Mouse (Mus musculus): Measurements from ENCODE around the gene Foxn4. TPM values are rescaled to one million over a fixed set of nuclear protein-coding genes. Genes with fewer than 3 reads are reported as not detected.
A peak's percentile ranks its signal among the peaks of the same experiment; 100 is the strongest.

The Foxn4 gene
- polyA plus RNA-seq, 1 experiment from 2014 or later: not detected

DNA sequence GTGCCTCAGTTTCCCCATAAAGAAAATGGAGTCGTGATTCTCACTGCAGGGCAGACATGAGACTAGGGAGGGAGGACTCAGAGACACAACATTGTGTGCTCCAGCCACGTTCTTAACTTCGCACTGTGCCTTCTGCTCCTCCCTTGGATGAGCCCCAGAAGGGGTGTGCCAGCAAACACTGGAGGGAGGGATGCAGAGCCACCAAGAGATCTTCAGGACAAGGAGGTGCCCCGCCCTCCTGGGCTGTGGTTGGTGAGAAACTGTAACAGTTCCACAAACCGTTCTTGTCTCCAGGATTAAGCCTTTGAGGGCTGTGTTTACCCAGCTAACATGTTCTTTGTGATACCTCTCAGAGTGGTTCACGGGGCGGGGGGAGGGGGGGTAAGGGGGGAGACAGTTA lies 5.0 kb downstream of the Foxn4 start:
- H3K27me3 ChIP-seq (ENCODE audit: insufficient read depth, low read length): peaks cover 43% of the 10 kb centered on the region
- H3K9ac ChIP-seq (replicated peaks): no peak overlapping the region
- no peak overlapping the region for H3K4me2 ChIP-seq (ENCODE audit: low read depth, low read length)
- no peaks in the 10 kb centered on the region for H3K9me3 ChIP-seq (ENCODE audit: low read length)
- 15% methylated on average over 7 of the region's 7 CpGs for WGBS (ENCODE audit: insufficient replicate concordance)
- H3K4me1 ChIP-seq (ENCODE audit: insufficient read depth): no peaks in the 10 kb centered on the region
- no peak for ATAC-seq
- no peak overlapping the region for H3K4me3 ChIP-seq (ENCODE audit: low read depth, low read length)
- no peak overlapping the region for H3K27ac ChIP-seq (ENCODE audit: low read depth)
- no peak for TF ChIP-seq EP300 (IDR thresholded peaks at IDR 0.05; ENCODE audit: low read depth)
- TF ChIP-seq CTCF (IDR thresholded peaks at IDR 0.05; ENCODE audit: low read depth): no peak
- DNase-seq: no peak
- H3K36me3 ChIP-seq (replicated peaks; ENCODE audit: insufficient read depth, low read length): no peaks in the 10 kb centered on the region

DNA sequence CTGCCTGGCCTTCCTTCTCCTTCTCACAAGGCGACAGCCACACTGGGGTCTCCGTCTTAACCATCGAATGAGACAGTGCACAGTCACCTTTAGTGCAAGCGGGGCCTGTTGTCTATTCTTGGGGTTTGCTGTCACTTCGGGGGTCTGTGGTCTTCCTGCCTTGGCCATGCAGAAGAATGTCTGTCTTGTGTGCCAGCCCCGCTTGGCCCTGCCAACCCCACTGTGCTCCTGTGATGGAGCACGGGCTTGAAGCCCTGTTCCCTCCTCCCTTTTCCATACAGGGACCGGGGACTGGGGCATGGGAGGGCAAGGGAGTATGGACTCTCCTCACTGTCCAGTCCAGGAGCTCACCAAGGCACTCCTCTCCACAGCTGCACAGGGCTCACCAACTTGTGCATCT lies 8.8 kb downstream of the Foxn4 start:
- Histone ChIP-seq H3K4me3 (ENCODE audit: low read depth, low read length) (no peak overlapping the region), H3K36me3 (replicated peaks; ENCODE audit: insufficient read depth, low read length) (no peaks in the 10 kb centered on the region), H3K4me1 (ENCODE audit: insufficient read depth) (no peaks in the 10 kb centered on the region), H3K27me3 (ENCODE audit: insufficient read depth, low read length) (peaks cover 8% of the 10 kb centered on the region; the same call in 1 of the 2 replicates), H3K9ac (replicated peaks) (no peak overlapping the region), H3K27ac (ENCODE audit: low read depth) (no peak overlapping the region), H3K9me3 (ENCODE audit: low read length) (no peaks in the 10 kb centered on the region), H3K4me2 (ENCODE audit: low read depth, low read length) (no peak overlapping the region)
- 64% methylated on average over 8 of the region's 8 CpGs for WGBS (ENCODE audit: insufficient replicate concordance)
- ATAC-seq: no peak
- DNase-seq: no peak
- TF ChIP-seq CTCF (IDR thresholded peaks at IDR 0.05; ENCODE audit: low read depth) (no peak), EP300 (IDR thresholded peaks at IDR 0.05; ENCODE audit: low read depth) (no peak)

DNA sequence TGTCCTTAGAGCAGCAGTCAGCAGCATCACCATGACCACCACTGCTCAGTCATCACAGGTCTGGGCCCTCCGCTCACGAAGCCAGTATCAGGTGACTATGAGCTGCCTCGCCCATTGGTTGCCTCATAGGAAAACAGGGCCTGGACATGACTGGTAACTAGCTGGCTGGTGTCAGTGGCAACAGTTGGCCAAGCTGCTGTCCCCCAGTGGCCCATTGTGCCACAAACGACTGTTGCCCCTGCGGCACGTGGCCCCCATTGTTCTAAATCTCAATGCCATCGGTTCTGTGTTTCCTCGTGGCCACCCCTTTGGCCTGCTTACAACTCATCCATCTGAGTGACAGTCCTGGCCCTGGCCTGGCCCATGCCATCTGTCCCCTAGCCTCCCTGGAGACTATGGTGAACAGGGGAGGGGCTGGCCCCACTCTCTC lies 9.6 kb downstream of the Foxn4 start:
- H3K27ac ChIP-seq (ENCODE audit: low read depth): no peak overlapping the region
- H3K9ac ChIP-seq (replicated peaks): no peak overlapping the region
- no peak for TF ChIP-seq CTCF (IDR thresholded peaks at IDR 0.05; ENCODE audit: low read depth)
- TF ChIP-seq EP300 (IDR thresholded peaks at IDR 0.05; ENCODE audit: low read depth): no peak
- no peaks in the 10 kb centered on the region for H3K9me3 ChIP-seq (ENCODE audit: low read length)
- ATAC-seq: no peak
- no peak overlapping the region for H3K4me3 ChIP-seq (ENCODE audit: low read depth, low read length)
- no peak overlapping the region for H3K4me2 ChIP-seq (ENCODE audit: low read depth, low read length)
- H3K36me3 ChIP-seq (replicated peaks; ENCODE audit: insufficient read depth, low read length): no peaks in the 10 kb centered on the region
- 0 out of 2 replicates have a peak, but pooled peaks cover 3% of the 10 kb centered on the region for H3K27me3 ChIP-seq (ENCODE audit: insufficient read depth, low read length)
- H3K4me1 ChIP-seq (ENCODE audit: insufficient read depth): no peaks in the 10 kb centered on the region
- WGBS (ENCODE audit: insufficient replicate concordance): 70% methylated on average over 8 of the region's 8 CpGs
- no peak for DNase-seq

DNA sequence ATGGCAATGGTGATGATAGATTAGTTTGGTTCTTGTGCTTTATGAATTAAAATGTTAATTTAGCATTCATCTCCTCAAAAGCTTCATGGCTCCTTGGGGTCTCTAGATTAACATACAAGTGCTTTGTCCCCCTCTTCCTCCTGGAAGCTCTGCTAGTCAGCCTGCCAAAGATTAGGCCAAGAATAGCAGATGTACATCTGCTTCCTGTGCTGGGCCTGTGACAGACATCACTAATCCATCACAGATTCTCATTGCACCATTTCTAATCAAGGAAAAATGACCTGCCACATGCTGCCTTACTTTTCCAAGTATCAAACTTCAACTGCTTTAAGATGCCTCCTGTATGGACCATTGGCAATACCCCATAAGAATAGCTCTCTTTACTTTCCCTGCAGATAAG lies 12.1 kb downstream of the Foxn4 start:
- no peak overlapping the region for H3K27ac ChIP-seq (ENCODE audit: low read depth)
- ATAC-seq (no peak), DNase-seq (no peak)
- H3K9me3 ChIP-seq (ENCODE audit: low read length): no peaks in the 10 kb centered on the region
- no peak overlapping the region for H3K4me2 ChIP-seq (ENCODE audit: low read depth, low read length)
- H3K36me3 ChIP-seq (replicated peaks; ENCODE audit: insufficient read depth, low read length): no peaks in the 10 kb centered on the region
- no peak for TF ChIP-seq CTCF (IDR thresholded peaks at IDR 0.05; ENCODE audit: low read depth)
- no peak for TF ChIP-seq EP300 (IDR thresholded peaks at IDR 0.05; ENCODE audit: low read depth)
- no peaks in the 10 kb centered on the region for H3K27me3 ChIP-seq (ENCODE audit: insufficient read depth, low read length)
- H3K4me3 ChIP-seq (ENCODE audit: low read depth, low read length): no peak overlapping the region
- H3K9ac ChIP-seq (replicated peaks): no peak overlapping the region
- no peaks in the 10 kb centered on the region for H3K4me1 ChIP-seq (ENCODE audit: insufficient read depth)

DNA sequence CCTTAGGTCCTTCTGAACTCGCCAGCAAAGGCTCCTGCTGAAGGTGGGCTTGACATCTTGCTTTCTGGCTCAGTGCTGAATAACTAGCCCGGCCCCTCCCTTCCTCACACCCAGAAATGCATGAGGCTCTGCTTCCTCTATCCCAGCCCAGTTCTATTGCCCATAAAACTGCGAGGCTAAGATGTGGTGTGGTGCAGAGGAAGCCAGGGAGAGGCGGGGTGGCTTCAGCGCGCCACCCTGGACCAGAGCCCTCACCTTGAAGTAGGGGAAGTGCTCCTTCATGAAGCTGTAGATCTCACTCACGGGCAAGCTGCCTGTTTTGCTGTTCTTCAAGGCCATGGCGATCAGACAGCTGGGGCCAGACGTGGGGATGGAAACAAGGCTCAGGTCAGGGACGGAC lies 14.1 kb downstream of the Foxn4 start:
- ATAC-seq (no peak), DNase-seq (no peak)
- Histone ChIP-seq H3K27ac (ENCODE audit: low read depth) (no peak overlapping the region), H3K9ac (replicated peaks) (no peak overlapping the region), H3K4me2 (ENCODE audit: low read depth, low read length) (no peak overlapping the region), H3K4me3 (ENCODE audit: low read depth, low read length) (no peak overlapping the region), H3K4me1 (ENCODE audit: insufficient read depth) (no peaks in the 10 kb centered on the region), H3K27me3 (ENCODE audit: insufficient read depth, low read length) (no peaks in the 10 kb centered on the region), H3K9me3 (ENCODE audit: low read length) (no peaks in the 10 kb centered on the region), H3K36me3 (replicated peaks; ENCODE audit: insufficient read depth, low read length) (no peaks in the 10 kb centered on the region)
- 37% methylated on average over 10 of the region's 10 CpGs for WGBS (ENCODE audit: insufficient replicate concordance)
- TF ChIP-seq CTCF (IDR thresholded peaks at IDR 0.05; ENCODE audit: low read depth): no peak

DNA sequence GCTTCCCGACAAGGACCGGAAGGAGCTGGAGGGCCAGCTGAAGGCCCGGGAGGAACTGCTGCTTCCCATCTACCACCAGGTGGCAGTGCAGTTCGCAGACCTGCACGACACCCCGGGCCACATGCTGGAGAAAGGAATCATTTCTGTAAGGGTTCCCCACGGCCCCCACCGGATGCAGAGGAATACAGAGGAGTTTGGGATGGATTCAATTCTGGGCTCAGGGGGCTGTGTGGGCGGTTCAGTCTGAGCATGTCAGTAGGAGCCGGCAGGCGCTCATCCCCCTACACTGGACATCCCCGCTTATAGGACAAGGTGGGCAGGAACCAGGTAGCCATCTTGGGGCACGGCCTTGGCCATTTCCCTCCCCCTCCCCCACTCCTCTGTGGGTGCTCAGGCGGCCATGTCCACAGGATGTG lies 25.4 kb downstream of the Foxn4 start:
- Histone ChIP-seq H3K4me2 (ENCODE audit: low read depth, low read length) (no peak overlapping the region), H3K9ac (replicated peaks) (no peak overlapping the region), H3K4me3 (ENCODE audit: low read depth, low read length) (no peak overlapping the region), H3K36me3 (replicated peaks; ENCODE audit: insufficient read depth, low read length) (peaks cover 8% of the 10 kb centered on the region; the same call in 1 of the 2 replicates), H3K27me3 (ENCODE audit: insufficient read depth, low read length) (no peaks in the 10 kb centered on the region), H3K9me3 (ENCODE audit: low read length) (no peaks in the 10 kb centered on the region), H3K4me1 (ENCODE audit: insufficient read depth) (no peaks in the 10 kb centered on the region), H3K27ac (ENCODE audit: low read depth) (no peak overlapping the region)
- DNase-seq (peak; percentile 72), ATAC-seq (no peak)
- TF ChIP-seq EP300 (IDR thresholded peaks at IDR 0.05; ENCODE audit: low read depth) (no peak), CTCF (IDR thresholded peaks at IDR 0.05; ENCODE audit: low read depth) (peak; percentile 80)
- 20% methylated on average over 14 of the region's 14 CpGs for WGBS (ENCODE audit: insufficient replicate concordance)

DNA sequence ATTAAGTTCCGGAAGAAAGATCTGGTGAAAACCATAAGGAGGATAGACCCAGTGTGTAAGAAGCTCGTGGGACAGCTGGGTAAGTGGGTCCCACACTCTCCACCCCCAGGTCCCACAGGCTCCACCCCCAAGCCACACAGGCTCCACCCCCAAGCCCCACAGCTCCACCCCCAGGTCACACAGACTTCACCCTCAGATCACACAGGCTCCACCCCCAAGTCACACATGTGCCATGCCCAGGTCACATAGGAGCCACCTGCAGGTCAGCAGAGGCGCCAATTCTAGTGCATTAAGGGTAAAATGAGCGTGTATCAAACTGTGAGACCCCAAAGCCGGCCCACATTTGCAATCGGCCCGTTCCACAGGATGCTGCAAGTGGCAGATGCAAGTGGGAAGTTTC lies 27.1 kb downstream of the Foxn4 start:
- peaks cover 8% of the 10 kb centered on the region; the same call in 1 of the 2 replicates for H3K36me3 ChIP-seq (replicated peaks; ENCODE audit: insufficient read depth, low read length)
- TF ChIP-seq CTCF (IDR thresholded peaks at IDR 0.05; ENCODE audit: low read depth) (no peak), EP300 (IDR thresholded peaks at IDR 0.05; ENCODE audit: low read depth) (no peak)
- no peaks in the 10 kb centered on the region for H3K9me3 ChIP-seq (ENCODE audit: low read length)
- H3K4me1 ChIP-seq (ENCODE audit: insufficient read depth): no peaks in the 10 kb centered on the region
- DNase-seq: peak; percentile 30
- H3K4me2 ChIP-seq (ENCODE audit: low read depth, low read length): no peak overlapping the region
- no peak overlapping the region for H3K27ac ChIP-seq (ENCODE audit: low read depth)
- WGBS (ENCODE audit: insufficient replicate concordance): 71% methylated on average over 7 of the region's 7 CpGs
- ATAC-seq: no peak
- no peak overlapping the region for H3K9ac ChIP-seq (replicated peaks)
- H3K27me3 ChIP-seq (ENCODE audit: insufficient read depth, low read length): no peaks in the 10 kb centered on the region
- H3K4me3 ChIP-seq (ENCODE audit: low read depth, low read length): no peak overlapping the region
